Mouse (Mus musculus) adrenal gland, postnatal 10 days (tissue): ENCODE measurements around the gene Ube2v1. TPM values are rescaled to one million over a fixed set of nuclear protein-coding genes. Genes with fewer than 3 reads are reported as not detected.

Experiments
- DNase-seq: peaks from one replicate; pipeline ENCODE4 v3.0.0; 2021; ENCODE audit warnings: mixed read lengths
- long read RNA-seq, 2 experiments: library from polyadenylated mRNA; stranded (forward); transcript quantifications; one replicate each; pipeline ENCODE4 v2.0.0; 2021
- total RNA-seq, 2 experiments: library from RNA; stranded (reverse); gene quantifications; 2 replicates each; pipeline ENCODE4 v1.2.3; 2021

Gene Ube2v1
- 100 to 1,000 TPM; 159 to 162 TPM for total RNA-seq
- long read RNA-seq, experiment 1, transcript Ube2v1-202 (4 exons, 2,041 nt): major isoform, 71 of 112 reads
- long read RNA-seq, experiment 1, transcript Ube2v1-207 (5 exons, 924 nt): minor isoform, 8 of 112 reads
- long read RNA-seq, experiment 1, partial matches to known transcripts: 1 of 112 reads
- long read RNA-seq, experiment 1, other reads (novel, unspliced or antisense): 28 of 112 reads
- long read RNA-seq, experiment 2, transcript Ube2v1-207 (5 exons, 924 nt): minor isoform, 7 of 151 reads
- long read RNA-seq, experiment 2, transcript Ube2v1-202 (4 exons, 2,041 nt): major isoform, 125 of 151 reads
- long read RNA-seq, experiment 2, transcript Ube2v1-201 (3 exons, 1,586 nt): minor isoform, 6 of 151 reads
- long read RNA-seq, experiment 2, partial matches to known transcripts: 0 of 151 reads
- long read RNA-seq, experiment 2, other reads (novel, unspliced or antisense): 10 of 151 reads

DNA sequence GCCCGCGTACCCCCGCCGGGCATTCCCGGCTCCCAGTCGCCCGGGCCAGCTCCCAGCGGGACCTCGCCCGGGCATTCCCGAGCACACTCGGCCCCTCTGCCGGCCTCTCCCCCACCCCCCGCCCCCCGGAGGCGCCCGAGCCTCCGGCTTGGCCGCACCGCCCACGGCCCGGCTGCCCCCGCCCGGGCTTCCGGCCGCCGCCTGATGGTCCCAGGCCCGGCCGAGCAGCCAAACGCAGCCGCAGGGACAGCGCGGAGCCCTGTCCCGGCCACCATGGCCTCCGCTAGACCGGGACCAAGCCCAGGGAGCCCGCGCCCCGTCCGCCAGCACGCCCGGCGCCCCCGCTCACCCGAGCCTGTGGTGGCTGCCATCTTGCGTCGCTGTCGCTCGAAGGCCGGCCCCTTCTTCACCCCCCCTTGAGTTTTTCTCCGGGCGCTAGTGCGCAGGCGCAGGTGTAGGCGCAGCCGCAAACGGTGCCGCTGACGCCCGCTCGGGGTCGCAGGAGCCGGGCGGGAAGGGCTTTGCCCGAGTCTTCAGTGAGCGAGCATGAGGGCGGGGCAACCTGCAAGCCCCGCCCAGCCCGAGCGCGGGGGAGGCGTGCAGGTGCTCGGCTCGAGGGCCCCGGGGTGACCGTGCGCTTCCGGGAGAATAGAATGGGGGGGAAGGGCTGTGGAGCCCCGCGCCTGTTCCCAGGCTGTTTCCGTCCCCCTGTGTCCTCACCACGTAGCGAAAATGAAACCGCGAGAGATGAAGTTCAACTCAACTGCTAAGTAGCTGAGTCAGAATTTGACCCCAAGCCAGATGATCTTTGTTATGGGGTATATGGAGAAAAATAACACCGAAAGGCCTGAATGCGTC is at the start of gene Ube2v1:
Gene Ube2v1 (minus strand): TSS at position 505 of the 858 bp plus-strand sequence.
- peak; percentile 98 for DNase-seq

- peak; percentile 80 for DNase-seq
These were observed 48.8 kb upstream of the Ube2v1 start for GRCm38 (mm10) chr2:167680657-167681056.

- DNase-seq: peak; percentile 91
These were observed 48.1 kb upstream of the Ube2v1 start for GRCm38 (mm10) chr2:167679902-167680430.

DNA sequence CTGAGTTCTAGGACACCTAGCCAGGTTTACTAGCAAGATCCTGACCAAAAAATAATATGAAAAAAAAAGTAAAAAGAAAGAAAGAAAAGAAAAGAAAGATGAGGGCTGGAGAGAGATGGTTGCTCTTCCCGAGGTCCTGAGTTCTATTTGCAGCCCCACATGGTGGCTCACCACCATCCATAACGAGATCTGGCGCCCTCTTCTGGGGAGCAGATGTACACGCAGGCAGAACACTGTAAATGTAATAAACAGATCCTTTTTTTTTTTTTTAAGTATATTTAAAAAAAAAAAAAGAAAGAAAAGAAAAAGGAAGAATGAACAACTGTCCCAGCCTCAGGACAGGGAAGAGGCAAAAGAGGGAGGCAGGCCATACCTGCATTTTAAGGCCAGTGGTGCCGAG is 46.7 kb upstream of the Ube2v1 start:
- DNase-seq: no peak

DNA sequence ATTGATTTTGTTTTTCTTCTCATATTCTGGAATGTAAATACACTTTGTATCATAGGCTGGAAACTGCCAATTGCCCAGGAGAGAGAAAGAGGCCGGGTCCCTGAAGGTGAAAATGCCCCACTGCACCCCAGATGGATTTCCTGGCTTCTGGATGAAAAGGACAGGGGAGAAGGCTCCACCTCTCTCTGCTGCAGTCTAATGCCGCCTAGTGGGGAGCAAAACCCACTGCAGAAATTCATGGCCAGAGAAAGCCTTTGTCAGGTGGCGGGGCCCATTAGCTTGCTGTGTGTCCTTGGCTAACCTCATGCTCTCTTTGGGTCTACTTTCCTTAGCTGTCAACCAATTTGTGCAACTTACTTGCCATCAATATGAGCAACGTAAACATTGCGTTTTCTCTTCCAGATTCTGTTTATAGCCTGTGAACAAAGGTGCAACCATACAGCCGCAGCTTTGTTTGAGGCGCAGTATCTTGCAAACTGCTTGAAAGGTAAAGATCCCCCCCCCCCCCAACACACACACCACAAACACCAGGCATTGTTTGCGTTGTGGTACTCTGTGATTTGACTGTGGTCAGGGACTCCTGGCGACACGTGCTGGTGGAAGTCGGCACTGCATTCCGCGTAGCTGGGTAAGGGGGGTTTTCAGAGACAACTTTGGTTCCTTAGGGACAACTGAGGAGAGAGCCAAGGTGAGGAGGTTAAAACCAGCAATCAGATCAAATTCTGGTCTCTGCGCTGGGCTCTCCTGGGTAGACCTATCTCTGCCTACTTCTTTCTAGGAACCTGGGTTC is 43.4 kb upstream of the Ube2v1 start:
- DNase-seq: peak; percentile 59

- no peak for DNase-seq
These were observed 40.4 kb upstream of the Ube2v1 start for GRCm38 (mm10) chr2:167672212-167672685.

GRCm38 (mm10) chr2:167671101-167671633 is 39.3 kb upstream of the Ube2v1 start:
- DNase-seq: no peak

DNA sequence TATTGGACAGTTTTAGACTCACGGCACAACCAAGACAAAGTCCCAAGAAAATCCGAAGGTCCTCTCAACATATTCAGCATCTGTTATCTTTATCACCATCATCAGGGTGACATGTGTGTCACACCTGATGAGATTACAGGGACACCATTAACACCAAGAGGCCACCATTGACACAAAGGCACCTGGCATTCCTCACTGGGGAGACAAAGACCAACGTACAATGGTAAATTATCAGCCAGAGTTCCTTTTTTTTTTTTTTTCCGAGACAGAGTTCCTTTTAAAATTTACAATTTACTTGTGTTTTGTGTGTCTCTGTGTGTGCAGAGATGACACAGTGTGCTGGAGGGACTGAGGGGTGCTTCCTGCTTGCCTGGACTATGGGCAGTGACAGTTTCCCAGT is 37.5 kb upstream of the Ube2v1 start:
- no peak for DNase-seq

GRCm38 (mm10) chr2:167668426-167668825 is 36.5 kb upstream of the Ube2v1 start:
- no peak for DNase-seq

- DNase-seq: no peak
These were observed 34.2 kb upstream of the Ube2v1 start for GRCm38 (mm10) chr2:167665972-167666713.

GRCm38 (mm10) chr2:167662713-167663112 is 30.8 kb upstream of the Ube2v1 start:
- no peak for DNase-seq

- peak; percentile 97 for DNase-seq
These were observed 29.6 kb upstream of the Ube2v1 start, which contains the start of gene Gm20431 for GRCm38 (mm10) chr2:167661270-167662203. Gm20431 (minus strand) TSS chr2:167661496.

GRCm38 (mm10) chr2:167660611-167660971 is 28.7 kb upstream of the Ube2v1 start:
- no peak for DNase-seq

- DNase-seq: peak; percentile 85
These were observed 28.1 kb upstream of the Ube2v1 start for GRCm38 (mm10) chr2:167659847-167660610.

DNA sequence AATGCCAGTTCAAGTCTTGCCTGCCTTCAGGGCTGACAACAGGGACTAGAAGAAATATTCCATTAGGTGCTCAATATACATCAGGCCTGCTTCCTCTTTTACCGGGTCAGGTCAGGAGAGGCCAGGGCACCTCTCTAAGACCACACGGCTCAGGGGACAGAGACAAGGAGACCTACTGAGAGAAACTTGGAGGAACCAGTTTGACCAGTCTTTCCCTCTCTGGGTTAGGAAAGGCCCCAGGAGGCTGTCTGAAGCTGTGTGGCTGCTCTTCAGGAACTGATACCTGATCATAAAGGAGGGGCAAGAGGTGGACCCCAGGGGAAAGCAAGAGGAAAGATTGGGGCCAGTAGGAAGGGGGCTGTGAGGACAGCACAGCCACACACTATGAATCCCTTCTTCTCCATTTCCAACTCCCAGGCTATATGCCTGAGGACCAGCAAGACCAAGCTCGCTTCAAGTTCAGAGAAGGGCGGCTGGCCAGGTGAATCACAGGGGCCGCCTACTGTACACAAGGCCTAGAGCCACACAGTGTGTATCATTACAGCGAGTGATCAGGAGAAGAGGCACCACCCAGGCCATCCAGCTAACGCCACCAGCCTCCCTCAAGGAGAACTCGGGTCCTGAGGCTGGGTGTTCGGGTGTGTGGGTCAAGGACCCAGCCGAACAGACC is 27.4 kb upstream of the Ube2v1 start:
- DNase-seq: no peak

DNA sequence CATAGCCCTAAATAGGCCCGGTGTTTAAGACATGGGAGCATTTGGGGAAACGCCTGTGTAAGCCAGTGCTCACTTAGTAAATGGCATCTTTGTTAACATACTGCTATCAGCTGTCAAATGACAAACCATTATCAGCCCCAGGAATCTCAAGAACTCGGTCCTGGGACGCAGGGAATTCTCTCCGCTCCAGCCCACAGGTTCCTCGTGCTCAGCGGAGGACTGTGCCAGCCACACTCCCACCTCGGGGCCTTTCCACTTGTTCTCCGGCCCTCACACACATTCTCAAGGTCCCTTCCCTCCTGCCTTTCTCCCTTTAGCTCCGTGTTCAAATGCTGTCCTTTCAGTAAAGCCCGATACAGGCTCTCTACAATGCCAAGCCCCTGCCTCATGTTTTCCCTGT is 26.8 kb upstream of the Ube2v1 start:
- DNase-seq: no peak

DNA sequence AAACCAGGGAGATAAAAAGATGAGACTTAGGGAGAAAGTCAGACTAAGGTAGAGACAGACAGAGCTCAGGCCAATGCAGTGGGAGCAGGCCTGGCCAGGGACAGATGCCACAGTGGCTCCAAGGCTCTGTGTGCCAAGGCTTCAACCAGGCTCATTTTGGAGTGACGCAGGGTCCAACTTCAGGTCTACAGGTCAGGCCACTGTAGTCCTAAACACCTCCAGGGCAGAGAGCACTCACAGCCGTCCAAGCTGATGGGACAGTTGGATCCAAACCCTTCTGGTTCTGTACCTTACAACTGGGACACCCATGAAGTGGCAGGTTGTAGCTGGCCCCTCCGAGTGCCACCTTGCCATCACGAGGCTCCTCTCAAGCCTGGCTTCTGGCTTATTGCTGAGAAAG is 26.1 kb upstream of the Ube2v1 start:
- no peak for DNase-seq
